Mouse (Mus musculus): ENCODE data around the gene Nbr1.

The Nbr1 gene

DNA sequence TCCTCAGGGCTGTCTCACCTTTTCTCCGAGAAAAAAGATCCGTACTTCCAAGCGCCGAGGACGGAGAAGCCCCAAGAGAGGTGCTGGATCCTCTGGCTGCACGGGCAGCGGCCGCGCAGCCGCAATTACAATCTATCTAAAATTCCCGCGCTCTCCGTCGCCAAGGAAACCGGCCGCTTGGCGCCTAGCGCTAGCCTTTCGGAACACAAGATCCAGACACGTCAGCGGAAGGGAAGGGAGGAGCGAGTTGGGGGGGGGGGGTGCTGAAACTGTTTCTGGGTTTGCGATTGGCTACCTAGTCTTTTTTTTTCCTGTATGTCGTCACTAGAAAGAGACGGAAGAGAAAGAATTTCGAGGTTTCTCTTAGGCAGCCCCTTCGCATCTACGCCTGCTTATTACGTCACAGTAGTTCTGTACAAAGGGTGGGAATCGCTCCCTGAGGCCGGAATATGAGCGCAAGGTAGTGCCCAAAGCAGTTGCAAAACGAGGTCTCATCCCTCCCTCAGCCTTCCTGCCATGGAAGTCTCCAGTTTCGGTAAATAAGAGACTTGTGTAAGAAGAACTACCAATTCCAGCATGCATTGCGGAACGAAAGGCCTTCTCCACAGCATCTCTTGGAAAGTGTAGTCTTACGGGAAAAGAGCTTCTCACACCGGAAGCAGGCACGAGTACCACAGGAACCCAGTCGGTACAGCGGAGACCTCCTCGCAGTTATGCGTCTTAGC is at the start of gene Nbr1, which contains the start of gene Brca1:
Gene Nbr1 (plus strand): TSS at position 399 of the 725 bp plus-strand sequence.
Gene Brca1 (minus strand): TSS at position 205 of the 725 bp plus-strand sequence.
- DNase-seq (ENCODE audit: low read depth), result peak; percentile 99

DNA sequence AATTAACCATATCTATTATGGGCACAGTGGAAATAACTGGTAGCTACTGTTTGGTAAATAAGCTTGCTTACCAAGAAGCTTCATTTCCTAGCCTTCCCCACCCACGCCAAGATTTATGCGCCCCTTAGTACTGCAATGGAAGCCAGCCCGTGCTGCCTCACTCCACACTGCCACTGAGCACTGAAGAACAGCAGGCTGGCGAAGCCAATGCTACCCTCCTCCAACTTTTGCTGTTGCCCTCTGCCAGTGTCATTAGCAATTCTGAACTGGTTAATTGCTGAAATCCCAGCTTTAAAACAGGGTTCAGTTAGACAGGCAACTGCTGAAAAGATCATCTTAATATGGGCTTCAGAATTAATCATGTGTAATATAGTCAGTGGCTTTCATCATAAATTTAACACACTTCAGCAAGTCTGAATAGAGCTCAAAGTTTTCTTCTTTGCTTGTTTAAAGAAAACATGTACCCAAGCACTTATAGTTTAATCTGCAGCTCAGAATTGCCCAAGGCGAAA is 45.6 kb upstream of the Nbr1 start:
- no peak for DNase-seq (ENCODE audit: low read depth)

DNA sequence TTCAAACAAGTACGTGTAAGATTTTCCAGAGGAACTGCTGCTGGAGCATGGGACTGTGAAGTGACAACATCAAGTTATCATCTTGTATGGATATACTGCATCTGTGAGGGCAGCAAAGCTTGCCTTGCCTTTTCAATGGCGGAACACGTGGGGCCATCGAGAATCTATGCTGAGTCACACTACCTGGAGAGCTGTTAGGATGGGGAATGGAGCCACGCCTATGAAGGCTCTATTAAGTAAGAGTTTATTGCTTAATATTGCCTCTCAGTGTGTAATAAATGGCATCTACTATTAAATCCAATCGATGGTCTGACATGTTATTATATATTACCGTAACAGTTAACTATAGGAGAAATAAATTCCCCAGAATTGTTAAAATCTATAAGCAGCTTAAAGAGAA is 44.9 kb upstream of the Nbr1 start:
- DNase-seq (ENCODE audit: low read depth), result no peak

DNA sequence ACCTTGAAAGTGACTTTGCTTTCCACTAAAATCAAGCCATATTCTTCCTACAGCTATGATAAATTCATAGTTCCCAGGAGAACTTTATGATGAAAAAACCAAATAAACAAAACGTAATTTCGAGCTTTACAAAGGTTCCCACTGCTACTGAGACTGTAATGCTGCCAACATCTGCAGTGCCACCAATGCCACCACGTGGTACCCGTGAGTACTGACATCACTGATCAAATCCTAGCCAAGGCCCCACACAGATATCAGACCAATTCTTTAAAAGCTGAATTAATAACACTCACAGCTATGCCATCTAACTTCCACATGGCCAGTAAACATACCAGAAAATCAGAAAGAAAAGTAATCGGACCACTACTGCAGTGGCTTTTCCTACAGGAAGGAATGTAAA is 33.0 kb upstream of the Nbr1 start:
- DNase-seq (ENCODE audit: low read depth), result no peak

DNA sequence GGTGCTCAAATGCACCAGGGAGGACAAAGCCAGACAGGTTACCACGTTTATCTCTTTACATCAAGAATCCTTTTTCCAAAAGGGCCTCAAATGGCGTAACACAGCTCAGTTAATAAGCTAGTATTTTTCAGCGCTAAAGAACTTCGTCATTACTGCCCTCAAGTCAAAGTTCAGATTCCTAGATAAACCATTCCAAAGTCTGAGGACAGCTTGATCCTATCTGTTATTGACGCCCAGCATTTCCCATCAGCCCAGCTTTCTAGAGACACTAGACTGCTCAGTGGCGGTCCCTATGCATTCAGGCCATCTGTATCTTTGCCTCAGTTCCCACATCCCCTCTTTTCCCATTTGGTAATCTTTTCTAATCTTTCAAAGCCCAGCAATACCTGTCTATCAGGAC is 32.6 kb upstream of the Nbr1 start:
- DNase-seq (ENCODE audit: low read depth), result no peak

DNA sequence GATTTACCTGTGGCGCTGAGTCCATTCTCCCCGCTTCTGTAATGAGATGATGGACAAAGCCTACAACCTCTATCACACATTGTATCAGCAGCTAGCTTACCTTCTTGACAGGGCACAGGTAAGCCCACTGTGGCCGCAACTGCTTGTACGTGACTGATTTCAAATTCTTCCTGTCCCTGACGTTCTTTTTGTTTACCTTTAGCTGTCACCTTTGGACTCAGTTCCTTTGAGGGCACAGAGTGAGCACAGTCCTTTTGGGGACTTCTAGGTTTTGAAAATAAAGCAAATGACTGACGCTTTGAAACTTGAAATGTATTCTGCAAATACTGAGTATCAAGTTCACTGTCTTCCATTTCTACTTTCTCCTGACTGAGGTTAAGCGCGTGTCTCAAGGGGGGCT is 27.5 kb upstream of the Nbr1 start:
- no peak for DNase-seq (ENCODE audit: low read depth)

DNA sequence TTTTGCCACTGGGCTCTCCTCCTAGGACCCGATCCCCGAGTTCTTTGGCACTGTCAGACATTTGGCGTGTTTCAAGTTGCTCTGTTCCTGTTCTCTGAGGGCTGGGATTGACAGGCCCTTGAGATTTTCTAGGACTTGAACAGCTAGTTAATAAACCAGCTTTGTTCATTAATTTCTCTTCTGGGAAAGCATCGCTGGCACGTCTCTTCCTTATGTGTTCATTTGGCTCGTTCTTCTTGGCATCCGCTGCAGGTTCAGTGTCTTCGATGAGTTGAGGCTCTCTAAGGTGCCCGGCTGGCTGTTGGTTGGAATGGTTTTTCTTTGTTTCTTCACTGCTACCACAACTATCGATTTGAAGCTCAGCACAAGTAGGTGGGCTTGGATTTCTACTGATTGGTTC is 26.9 kb upstream of the Nbr1 start:
- no peak for DNase-seq (ENCODE audit: low read depth)

DNA sequence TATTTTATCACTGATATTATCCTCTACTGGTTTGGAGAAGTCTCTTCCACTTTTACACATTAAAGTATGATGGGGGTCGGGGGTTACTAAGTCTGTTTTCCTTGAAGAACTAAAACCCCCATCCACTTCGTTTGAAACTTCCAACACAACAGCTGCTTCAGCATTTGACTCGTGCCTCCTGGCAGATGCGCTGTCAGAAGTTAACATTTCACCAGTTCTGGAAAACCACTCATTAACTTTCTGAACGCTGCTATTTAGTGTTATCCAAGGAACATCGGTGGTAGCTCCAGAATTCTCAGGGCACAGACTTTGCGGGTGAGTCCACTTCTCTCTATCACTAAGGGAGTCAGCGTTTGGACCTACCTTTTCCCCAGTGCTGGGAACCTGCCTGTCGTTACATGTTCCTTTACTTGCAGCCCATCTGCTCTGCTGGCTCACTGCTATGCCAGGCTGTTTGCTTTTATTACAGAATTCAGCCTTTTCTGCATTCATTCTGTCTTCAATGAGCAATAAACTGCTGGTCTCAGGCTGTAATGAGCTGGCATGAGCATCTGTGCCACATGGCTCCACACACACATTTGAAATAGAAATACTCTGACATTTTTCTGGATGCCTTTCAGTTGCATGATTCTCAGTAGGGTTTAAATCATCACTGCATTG is 25.9 kb upstream of the Nbr1 start:
- DNase-seq (ENCODE audit: low read depth), result no peak

DNA sequence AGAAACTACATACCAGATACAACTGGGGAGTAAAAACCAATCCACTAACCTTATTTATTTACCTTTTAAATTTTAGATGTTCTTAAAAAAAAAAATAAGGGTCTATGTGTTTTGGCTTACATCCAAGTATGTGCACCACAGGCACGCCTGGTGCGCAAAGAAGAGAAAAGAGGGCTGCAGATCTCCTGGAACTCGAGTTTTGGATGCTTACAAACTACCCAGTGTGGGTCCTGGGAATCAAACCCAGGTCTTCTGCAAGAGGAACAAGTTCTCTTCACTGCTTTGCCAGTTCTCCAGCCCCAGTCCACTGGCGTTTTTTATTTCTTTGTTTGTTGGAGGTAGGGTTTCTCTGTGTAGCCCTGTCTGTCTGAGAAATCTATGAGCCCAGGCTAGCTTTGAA is 25.3 kb upstream of the Nbr1 start:
- DNase-seq (ENCODE audit: low read depth), result no peak

DNA sequence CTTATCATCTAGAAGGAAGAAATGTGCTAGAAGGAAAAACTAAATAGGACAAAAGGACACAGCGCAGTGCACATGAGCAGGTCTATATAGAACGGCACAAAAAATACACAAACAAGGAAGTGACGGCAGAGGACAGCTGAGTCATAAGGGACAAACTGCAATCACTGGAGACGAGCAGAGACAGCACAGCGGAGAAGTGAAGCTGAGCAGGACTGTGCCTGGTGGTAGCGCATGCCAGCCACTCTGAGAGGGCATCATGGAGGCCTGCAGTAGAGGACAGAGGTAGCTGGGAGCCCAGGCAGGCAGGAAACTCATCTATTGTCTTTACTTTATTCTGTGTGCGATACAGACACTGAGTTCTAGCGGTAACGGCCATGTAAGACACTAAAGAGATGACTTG is 8.4 kb upstream of the Nbr1 start:
- DNase-seq (ENCODE audit: low read depth), result no peak

DNA sequence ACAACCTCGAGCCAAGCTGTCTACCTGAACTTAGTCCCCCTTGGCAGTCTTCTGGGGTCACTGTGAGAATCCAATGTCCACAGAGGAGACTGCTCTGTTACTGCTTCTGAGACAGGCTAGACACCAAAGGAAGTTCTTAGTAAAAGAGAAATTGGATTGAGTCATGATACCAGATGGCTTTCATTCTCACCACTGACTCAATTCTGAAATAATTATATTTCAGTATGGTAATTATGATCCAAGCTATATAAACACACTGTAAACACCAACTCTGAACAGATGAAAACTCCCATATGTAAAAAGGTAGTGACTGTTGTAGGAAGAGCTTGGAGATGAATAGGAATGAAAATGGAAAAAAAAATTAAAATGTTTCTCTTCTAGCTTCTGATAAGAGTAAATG is 7.8 kb upstream of the Nbr1 start:
- no peak for DNase-seq (ENCODE audit: low read depth)

DNA sequence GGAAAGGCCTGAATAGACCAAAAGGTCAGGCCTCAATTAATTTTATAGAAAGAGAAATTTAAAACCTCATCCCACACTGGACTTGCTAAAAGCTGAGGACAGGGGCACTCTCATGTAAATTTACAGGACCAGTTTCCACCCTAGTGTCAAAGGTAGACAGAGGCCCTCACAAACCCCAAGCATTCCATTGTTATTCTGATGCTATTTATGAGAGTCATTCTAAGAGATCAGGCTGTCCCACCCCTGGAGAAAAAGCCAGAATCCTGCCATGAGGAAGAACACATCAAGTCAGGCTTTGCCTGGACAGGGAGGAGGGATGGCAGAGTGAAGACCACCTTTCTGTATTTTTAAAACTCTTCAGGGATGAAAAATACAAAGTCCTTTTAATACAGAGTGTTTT is 3.4 kb upstream of the Nbr1 start:
- DNase-seq (ENCODE audit: low read depth), result no peak

DNA sequence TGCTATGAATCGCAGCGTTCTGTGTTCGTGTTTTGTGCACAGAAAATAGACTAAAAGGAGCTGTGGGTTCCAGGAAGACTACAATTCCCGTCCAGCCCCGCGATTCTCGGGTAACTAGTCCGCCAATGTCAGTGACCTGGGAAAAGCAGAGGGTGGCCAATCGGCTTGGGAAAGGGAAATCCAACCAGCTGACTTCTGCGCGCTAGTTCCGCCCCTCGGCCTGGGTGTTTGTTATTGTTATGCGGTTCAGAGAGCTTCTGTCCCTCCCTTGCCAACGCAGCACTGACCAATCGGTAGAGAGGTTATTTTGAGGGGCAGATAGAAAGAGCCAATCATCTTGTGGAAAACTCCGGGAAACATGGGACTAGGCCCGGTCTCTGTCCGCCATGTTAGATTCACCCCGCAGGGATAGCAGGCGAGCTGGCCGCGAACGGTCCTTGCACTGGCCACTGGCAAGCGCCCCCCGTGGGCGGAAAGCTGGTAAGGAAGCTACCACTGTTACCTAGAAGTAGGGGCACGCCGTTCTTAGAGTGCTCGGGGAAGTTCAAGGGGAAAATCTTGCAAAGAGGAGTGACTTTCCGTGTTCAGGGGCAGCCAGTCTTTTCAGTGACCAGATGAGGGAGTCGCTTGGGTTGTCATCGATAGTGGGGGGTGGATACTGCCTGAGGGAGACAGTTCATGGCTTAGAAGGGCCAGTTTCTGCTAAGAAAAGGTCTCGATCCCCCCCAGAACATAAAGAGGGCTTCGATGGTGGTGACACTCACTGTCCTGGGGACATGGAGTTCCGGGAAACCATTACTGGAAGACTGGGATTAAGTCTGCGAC is 739 bp downstream of the Nbr1 start:
- peak; percentile 98 for DNase-seq (ENCODE audit: low read depth)

DNA sequence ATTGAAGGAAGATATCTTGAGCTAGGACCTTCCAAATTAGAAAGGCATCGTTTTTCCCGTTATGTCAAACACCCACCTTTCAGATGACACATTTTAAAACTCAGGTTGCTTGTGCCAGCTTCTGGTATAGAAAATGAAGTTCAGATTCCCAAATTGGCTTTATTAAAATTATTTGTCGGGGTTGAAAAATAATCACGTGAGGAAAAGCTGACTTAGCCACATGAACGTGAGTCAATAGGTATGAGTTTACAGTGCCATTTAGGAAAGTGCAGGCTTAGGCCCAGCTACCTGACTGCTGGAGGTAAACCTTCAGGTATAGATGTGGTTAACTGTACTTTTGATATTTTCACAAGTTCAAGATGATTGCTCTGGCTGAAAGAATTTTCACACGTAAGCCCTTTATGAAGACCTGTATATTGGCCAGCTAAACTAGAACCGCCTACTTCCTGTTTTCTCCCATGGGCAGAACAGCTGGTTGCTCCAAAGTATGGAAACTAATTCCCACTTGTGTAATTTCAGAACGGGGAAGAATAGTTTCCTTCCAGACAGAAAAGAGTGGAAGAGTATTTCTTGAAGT is 1.5 kb downstream of the Nbr1 start:
- DNase-seq (ENCODE audit: low read depth), result no peak

DNA sequence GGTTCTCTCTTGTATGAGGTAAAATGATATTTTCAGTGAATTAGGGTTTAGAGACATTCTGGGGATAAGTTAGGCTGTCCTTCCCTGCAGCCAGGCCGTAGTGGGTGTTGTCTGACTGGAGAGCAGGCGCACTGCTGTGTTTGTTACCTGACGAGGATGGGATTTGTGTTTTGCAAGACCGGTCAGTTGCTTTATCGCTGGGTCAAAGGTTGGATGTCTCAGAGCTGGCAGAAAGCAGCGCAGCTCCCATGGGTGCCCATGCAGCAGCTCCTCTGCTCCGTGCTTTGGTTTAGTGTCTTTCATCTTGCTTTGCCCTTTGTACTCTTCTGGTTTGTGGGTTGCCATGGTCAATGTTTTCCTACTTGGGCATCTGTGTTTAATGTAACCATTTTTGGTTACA is 4.6 kb downstream of the Nbr1 start:
- no peak for DNase-seq (ENCODE audit: low read depth)

DNA sequence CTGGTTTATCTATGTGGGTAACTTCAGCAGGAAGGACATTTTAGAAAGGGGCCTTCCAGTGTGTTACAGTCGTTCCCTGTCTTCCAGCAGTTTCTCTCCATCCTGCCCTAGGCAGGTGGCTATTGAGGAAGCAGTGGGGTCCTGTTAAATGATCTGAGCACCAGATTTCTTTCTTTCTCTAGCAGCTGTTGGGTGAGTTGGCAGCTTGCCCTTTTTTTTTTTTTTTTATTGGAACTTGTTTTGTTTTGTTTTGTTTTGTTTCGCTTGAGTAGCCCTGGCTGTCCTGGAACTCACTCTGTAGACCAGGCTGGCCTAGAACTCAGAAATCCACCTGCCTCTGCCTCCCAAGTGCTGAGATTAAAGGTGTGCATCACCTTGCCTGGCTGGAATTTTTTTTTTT is 5.0 kb downstream of the Nbr1 start:
- DNase-seq (ENCODE audit: low read depth), result no peak

DNA sequence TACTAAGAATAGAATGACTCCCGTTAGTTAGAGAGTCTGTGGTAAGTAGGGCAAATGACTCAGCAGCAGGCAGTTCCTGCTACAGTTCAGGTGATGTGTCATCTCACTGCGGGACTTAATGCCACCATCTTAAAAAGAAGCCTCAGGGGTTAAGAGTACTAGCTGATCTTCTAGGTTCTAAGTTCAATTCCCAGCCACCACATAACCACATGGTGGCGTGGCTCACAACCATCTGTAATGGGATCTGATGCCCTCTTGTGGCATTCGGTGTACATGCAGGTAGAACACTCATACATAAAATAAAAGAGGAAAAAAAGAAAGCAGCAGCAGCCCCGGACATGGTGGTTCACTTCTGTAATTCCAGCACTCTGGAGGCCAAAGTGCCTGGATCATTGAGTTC is 10.4 kb downstream of the Nbr1 start:
- DNase-seq (ENCODE audit: low read depth), result peak; percentile 85

DNA sequence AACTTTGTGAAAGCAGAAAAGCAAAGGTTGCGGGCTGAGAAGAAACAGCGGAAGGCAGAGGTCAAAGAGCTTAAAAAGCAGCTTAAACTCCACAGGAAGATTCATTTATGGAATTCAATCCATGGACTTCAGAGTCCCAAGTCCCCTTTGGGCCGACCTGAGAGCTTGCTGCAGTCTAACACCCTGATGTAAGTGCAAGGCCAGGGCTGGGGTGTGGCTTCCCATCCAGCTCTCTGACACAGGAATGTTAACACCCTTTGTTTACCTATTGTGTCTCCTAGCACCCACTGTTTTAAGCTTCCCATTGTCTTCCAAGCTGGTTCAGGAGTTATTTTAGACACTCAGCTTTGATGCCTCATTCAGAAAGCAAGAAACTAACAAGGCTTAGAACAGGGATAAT is 16.5 kb downstream of the Nbr1 start:
- no peak for DNase-seq (ENCODE audit: low read depth)

DNA sequence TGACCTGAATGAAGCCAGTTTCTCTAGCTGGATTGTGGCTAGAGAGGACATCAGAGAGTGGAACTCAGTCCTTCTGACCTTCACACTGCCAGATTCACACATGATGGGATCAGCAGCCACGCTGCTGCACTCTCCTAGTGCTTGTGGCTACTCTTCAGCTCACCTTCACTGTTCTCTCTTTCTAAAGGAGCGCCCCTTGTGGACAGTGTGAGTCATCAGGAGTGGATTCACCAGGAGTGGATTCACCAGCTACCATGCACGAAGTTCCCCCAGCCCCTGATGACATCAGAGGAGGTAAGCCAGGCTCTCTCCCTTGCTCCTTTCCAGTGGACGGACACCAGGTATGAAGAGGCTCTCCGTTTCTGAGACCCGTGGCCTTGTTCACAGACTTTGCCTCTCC is 24.2 kb downstream of the Nbr1 start:
- no peak for DNase-seq (ENCODE audit: low read depth)

DNA sequence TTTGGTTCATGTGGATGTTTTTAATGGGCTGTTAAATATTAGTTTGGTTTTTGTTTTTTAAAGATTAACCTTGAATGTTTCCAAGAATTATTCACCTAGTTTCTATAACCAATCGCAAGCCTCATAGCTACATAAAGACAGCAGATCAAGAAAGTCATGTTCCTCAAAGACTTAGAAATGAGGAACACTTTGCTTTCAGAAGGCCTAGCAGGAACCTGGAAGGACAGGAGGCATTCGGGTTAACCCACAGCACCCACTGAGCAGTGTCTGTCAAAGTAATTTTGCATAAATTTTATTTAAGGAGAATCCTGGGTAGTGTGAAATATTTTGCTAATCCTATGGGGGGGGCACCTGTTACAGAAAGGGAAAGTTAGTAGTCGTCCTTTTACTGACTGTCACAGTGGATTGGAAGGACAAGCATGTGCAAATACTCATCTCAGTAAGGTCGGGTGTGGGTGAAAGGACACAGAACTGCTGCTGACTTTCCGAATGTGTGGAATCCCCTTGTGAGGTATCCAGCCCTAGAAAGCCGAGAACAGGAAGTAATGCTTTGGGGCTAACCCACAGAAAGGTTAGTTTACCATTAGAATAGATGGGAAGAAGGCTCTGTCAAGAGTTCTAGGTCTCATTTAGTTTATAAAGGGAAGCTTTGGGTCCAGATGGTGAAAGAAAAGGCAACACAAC is 29.3 kb downstream of the Nbr1 start:
- no peak for DNase-seq (ENCODE audit: low read depth)

DNA sequence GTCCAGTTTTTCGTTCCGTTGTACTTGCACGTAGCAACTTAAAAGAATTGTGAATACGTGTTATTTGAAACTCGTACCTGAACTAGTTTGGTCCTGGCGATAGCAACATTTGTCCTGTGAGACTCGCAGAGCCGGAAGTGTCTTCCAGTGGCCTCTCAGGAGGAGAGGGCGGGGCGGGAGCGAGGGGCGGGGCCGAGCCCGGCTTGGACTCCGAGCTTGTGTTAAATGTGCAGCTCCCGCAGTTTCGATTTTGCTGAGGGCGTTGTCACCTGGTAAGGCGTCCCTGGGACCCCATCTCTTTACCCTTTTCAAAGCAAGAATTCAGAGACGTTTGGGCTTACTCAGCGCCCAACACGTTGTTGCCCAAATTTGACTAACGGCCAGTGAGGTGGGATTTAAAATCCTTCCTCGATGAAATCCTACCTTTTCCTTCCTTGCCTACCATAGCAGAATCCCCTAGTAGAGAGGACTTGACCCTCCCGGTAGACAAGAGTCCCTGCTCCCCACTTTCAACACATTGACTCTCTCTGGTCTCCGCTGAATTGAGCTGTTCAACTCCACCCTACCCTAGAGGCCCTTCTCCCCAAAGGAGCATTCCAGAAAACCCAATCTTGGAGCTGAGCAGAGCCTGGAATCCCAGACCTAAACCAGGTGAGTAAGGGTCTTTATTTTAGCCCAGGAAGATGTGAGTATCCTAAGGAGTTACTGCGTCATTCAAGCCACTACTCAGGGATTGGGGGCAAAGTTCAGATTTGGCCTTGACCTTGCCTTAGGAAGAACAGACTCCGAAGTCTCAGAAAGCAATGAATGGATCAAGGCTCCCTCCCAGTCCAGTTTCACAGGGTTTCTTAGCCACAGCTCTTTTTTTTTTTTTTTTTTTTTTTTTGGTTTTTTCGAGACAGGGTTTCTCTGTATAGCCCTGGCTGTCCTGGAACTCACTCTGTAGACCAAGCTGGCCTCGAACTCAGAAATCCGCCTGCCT is 30.4 kb downstream of the Nbr1 start, which contains the start of gene Tmem106a:
Gene Tmem106a (plus strand): TSS at position 189 of the 982 bp plus-strand sequence.
- DNase-seq (ENCODE audit: low read depth), result peak; percentile 75

Measured in naive thymus-derived CD4-positive, alpha-beta T cell, adult 2 months (primary cell).